In the genomic region with DNA sequence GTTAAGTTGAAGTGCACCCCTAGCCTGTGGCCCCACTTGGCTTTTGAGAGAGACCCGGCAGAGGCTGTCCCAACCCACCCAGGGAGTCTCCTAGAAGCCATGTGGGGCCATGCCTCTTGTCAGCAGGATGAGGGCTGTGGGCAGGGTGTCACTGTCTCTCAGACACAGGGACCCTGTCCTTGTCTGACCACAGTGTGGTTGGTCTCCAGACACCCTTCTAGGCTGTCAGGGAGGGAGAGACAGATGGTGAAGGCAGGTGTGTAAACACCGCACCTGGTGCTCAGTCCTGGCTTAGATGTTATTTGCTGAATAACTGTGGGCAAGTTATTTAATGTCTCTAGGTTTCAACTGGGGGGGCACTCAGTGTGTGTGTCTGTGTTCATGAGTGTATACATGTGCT, we compare ENCODE assay signal across 23 mouse cellular contexts. TPM values are rescaled to one million over a fixed set of nuclear protein-coding genes. Genes with fewer than 3 reads are reported as not detected.
DNase-seq lines count a peak whose midpoint lies in the region; ATAC-seq and TF ChIP-seq lines count a peak whose summit lies in the region.
"Had no signal": no experiment of that assay in that cellular context is flagged by ENCODE, and none has a peak within 500 bp of the region (broad histone marks: within the 10 kb centered on the region; RNA-seq: fewer than 3 reads in every experiment).

No protein-coding gene starts in this region.

- peaks cover 3% of the 10 kb centered on the region; the same call in 1 of the 2 replicates for H3K4me1 ChIP-seq in lung, embryonic 14.5 days (ENCODE audit: insufficient read depth)
- peaks cover 7% of the 10 kb centered on the region for H3K4me1 ChIP-seq in lung, postnatal 0 days (ENCODE audit: insufficient read depth, low read depth, low read length)
- H3K4me1 ChIP-seq in heart, embryonic 13.5 days, result peaks cover 46% of the 10 kb centered on the region

- H3K27me3 ChIP-seq in lung, embryonic 14.5 days (ENCODE audit: insufficient read depth, low read length), result no peaks in the 10 kb centered on the region
- no peaks in the 10 kb centered on the region for H3K27me3 ChIP-seq in lung, postnatal 0 days (replicated peaks; ENCODE audit: insufficient read depth, low read length)
- no peaks in the 10 kb centered on the region for H3K27me3 ChIP-seq in heart, embryonic 13.5 days (replicated peaks)
- no peaks in the 10 kb centered on the region for H3K27me3 ChIP-seq in myocyte (ENCODE audit: control insufficient read depth, insufficient read depth, insufficient read length)
- H3K27me3 ChIP-seq: CH12.LX; midbrain, embryonic 15.5 days; neural tube, embryonic 13.5 days; Patski; stomach, embryonic 15.5 days had no signal

- 70% methylated on average over 2 of the region's 2 CpGs for WGBS in lung, embryonic 14.5 days
- WGBS in lung, postnatal 0 days, result 61% methylated on average over 2 of the region's 2 CpGs
- 63% methylated on average over 2 of the region's 2 CpGs for WGBS in heart, embryonic 13.5 days

- no peak for TF ChIP-seq CTCF in gastrocnemius, adult 2 months (IDR thresholded peaks at IDR 0.05)
- TF ChIP-seq CTCF in lung, embryonic 14.5 days (IDR thresholded peaks at IDR 0.05; ENCODE audit: low read depth), result no peak
- TF ChIP-seq CTCF in lung, postnatal 0 days (IDR thresholded peaks at IDR 0.05), result no peak

- ATAC-seq in lung, embryonic 14.5 days (ENCODE audit: insufficient read depth), result no peak
- ATAC-seq in lung, postnatal 0 days, result no peak
- no peak for ATAC-seq in heart, embryonic 13.5 days (ENCODE audit: extremely low read depth, insufficient number of reproducible peaks, low FRiP score, low TSS enrichment)
- ATAC-seq: hindbrain, postnatal 0 days; intestine, embryonic 16.5 days; midbrain, embryonic 15.5 days; Patski had no signal

- H3ac ChIP-seq in myocyte (ENCODE audit: control insufficient read depth, insufficient read length), result no peak overlapping the region

- peak overlapping the region; percentile 76 for H3K4me3 ChIP-seq in gastrocnemius, adult 2 months
- no peak overlapping the region for H3K4me3 ChIP-seq in lung, embryonic 14.5 days (ENCODE audit: low read depth, low read length)
- no peak overlapping the region for H3K4me3 ChIP-seq in lung, postnatal 0 days (ENCODE audit: low read depth, low read length)
- H3K4me3 ChIP-seq in heart, embryonic 13.5 days, result peak overlapping the region; percentile 3; the same call in 1 of the 2 replicates
- H3K4me3 ChIP-seq in myocyte, result no peak overlapping the region
- H3K4me3 ChIP-seq: forebrain, embryonic 10.5 days; hindbrain, embryonic 10.5 days; layer of hippocampus, adult 2 months; midbrain, embryonic 15.5 days; neural tube, embryonic 13.5 days; stomach, embryonic 15.5 days had no signal

- no peaks in the 10 kb centered on the region for H3K36me3 ChIP-seq in lung, embryonic 14.5 days (ENCODE audit: insufficient read depth)
- H3K36me3 ChIP-seq in lung, postnatal 0 days (ENCODE audit: insufficient read depth, low read length), result no peaks in the 10 kb centered on the region
- H3K36me3 ChIP-seq in heart, embryonic 13.5 days, result no peaks in the 10 kb centered on the region
- H3K36me3 ChIP-seq in myocyte (ENCODE audit: control insufficient read depth, insufficient read depth), result no peaks in the 10 kb centered on the region
- H3K36me3 ChIP-seq: forebrain, embryonic 10.5 days; G1E; hindbrain, embryonic 10.5 days; midbrain, embryonic 15.5 days; neural tube, embryonic 13.5 days; stomach, embryonic 15.5 days had no signal

- H3K9ac ChIP-seq in lung, embryonic 14.5 days, result no peak overlapping the region
- no peak overlapping the region for H3K9ac ChIP-seq in lung, postnatal 0 days (replicated peaks; ENCODE audit: low read depth)
- H3K9ac ChIP-seq in heart, embryonic 13.5 days, result peak overlapping the region; percentile 20; the same call in 1 of the 2 replicates
- H3K9ac ChIP-seq: midbrain, embryonic 15.5 days; neural tube, embryonic 13.5 days; stomach, embryonic 15.5 days had no signal

- TF ChIP-seq POLR2A in myocyte (IDR thresholded peaks at IDR 0.05; ENCODE audit: insufficient read length, low read depth), result no peak

- H3K27ac ChIP-seq in gastrocnemius, adult 2 months, result peak overlapping the region; percentile 95
- no peak overlapping the region for H3K27ac ChIP-seq in lung, embryonic 14.5 days (ENCODE audit: low read depth)
- no peak overlapping the region for H3K27ac ChIP-seq in lung, postnatal 0 days (ENCODE audit: low read length)
- H3K27ac ChIP-seq in heart, embryonic 13.5 days (replicated peaks), result no peak overlapping the region
- H3K27ac ChIP-seq: forebrain, embryonic 10.5 days; hindbrain, embryonic 10.5 days; hindbrain, postnatal 0 days; layer of hippocampus, adult 2 months; midbrain, embryonic 15.5 days; neural tube, embryonic 13.5 days; stomach, embryonic 15.5 days had no signal

- 0 out of 2 replicates have a peak overlapping the region, but pooled peaks have one; percentile 7 for H3K4me2 ChIP-seq in lung, embryonic 14.5 days
- H3K4me2 ChIP-seq in lung, postnatal 0 days (replicated peaks; ENCODE audit: low read depth, low read length), result no peak overlapping the region
- peak overlapping the region; percentile 84 for H3K4me2 ChIP-seq in heart, embryonic 13.5 days
- peak overlapping the region; percentile 82 for H3K4me2 ChIP-seq in myocyte (ENCODE audit: low read depth)
- H3K4me2 ChIP-seq: midbrain, embryonic 15.5 days; neural tube, embryonic 13.5 days; stomach, embryonic 15.5 days had no signal

- DNase-seq in gastrocnemius, adult 2 months, result no peak
- DNase-seq in gastrocnemius, postnatal 25 days, result no peak
- DNase-seq in lung, embryonic 14.5 days, result no peak
- no peak for DNase-seq in lung, postnatal 0 days (ENCODE audit: low spot score)
- DNase-seq in left cerebral cortex, adult 8-10 months (ENCODE audit: low spot score in 2 of 2), result no peak
- DNase-seq: adrenal gland, postnatal 36 days; cerebellum, adult 11 months; right cerebral cortex, postnatal 4 days; thymus, adult 18-20 months; thymus, postnatal 36 days had no signal

- H3K79me2 ChIP-seq in myocyte (ENCODE audit: control insufficient read depth, insufficient read depth), result no peaks in the 10 kb centered on the region

- intact Hi-C loops in gastrocnemius, adult 2 months (cut with DNase I), result no loop called here

- no peaks in the 10 kb centered on the region; the same call in 1 of the 2 replicates for H3K9me3 ChIP-seq in lung, embryonic 14.5 days (ENCODE audit: low read depth, low read length)
- H3K9me3 ChIP-seq in lung, postnatal 0 days (ENCODE audit: low read length), result 0 out of 2 replicates have a peak, but pooled peaks cover 3% of the 10 kb centered on the region
- no peaks in the 10 kb centered on the region for H3K9me3 ChIP-seq in heart, embryonic 13.5 days
- H3K9me3 ChIP-seq: forebrain, embryonic 10.5 days; hindbrain, embryonic 10.5 days; midbrain, embryonic 15.5 days; neural tube, embryonic 13.5 days; stomach, embryonic 15.5 days had no signal

- no peak for TF ChIP-seq EP300 in lung, postnatal 0 days (IDR thresholded peaks at IDR 0.05)

TF ChIP-seq in myocyte, 11 proteins besides CTCF, POLR2A, EP300 and RAD21:
- TF ChIP-seq MYOG (IDR thresholded peaks at IDR 0.05; ENCODE audit: control insufficient read depth in 1 of 3, insufficient read depth in 1 of 3, insufficient read length in 2 of 3, low read depth in 2 of 3) (peak in 1 of 3 experiments; percentile 82), POLR2AphosphoS2 (IDR thresholded peaks at IDR 0.05; ENCODE audit: insufficient read length, low read depth) (no peak), TCF12 (IDR thresholded peaks at IDR 0.05; ENCODE audit: insufficient read depth, poor library complexity, severe bottlenecking) (peak; percentile 17), TCF3 (IDR thresholded peaks at IDR 0.05; ENCODE audit: insufficient read length, low read depth) (peak; percentile 27), MYOD1 (IDR thresholded peaks at IDR 0.05; ENCODE audit: control insufficient read depth in 1 of 3, insufficient read length in 2 of 3, low read depth in 2 of 3) (peak; percentile 7 to 88 (median 72))

RNA-seq across cellular contexts. Expression of gene Sspn, which starts 4.5 kb away (rescaled TPM):
- total RNA-seq in gastrocnemius, adult 2 months (2021), result 10 to 100 TPM; 40.0 to 55.9 TPM
- 10 to 100 TPM; 59.1 to 64.0 TPM for total RNA-seq in gastrocnemius, postnatal 25 days (2021)
- polyA plus RNA-seq in lung, embryonic 14.5 days (2014; fragmentation: Nextera tagmentation; extraction: Ambion mirVana), result 7.4 and 8.2 TPM in 2 replicates
- polyA plus RNA-seq in lung, postnatal 0 days (2015; fragmentation: Nextera tagmentation; extraction: Ambion mirVana), result 7.6 and 9.7 TPM in 2 replicates
- 53.4 and 57.1 TPM in 2 replicates for polyA plus RNA-seq in heart, embryonic 13.5 days (2015; fragmentation: Nextera tagmentation; extraction: Ambion mirVana)
- 16.8 TPM for polyA plus RNA-seq in myocyte (2012; fragmentation: generic; extraction: Trizol)
- total RNA-seq in left cerebral cortex, adult 8-10 months (2022), result 1 to 10 TPM; 6.2 to 7.2 (median 6.6) TPM
- polyA plus RNA-seq: G1E had no signal

Comparison
In these comparisons a context has a peak if more than half of its experiments do, and no peak if none do; other contexts are left out.
1. H3K4me3 ChIP-seq: peak in gastrocnemius, adult 2 months (single experiment) and heart, embryonic 13.5 days (single experiment); none in lung, embryonic 14.5 days (single experiment), lung, postnatal 0 days (single experiment) and myocyte (single experiment).